Mouse (Mus musculus) heart, postnatal 0 days (tissue): ENCODE data around the gene Cdc42se1.

ENCODE experiments used
- CTCF ChIP-seq: IDR thresholded peaks from 2 replicates; pipeline ENCODE4 v1.5.1; 2016; ENCODE audit warnings: antibody characterized with exemption, control low read depth, low read depth
- EP300 ChIP-seq: IDR thresholded peaks from 2 replicates; pipeline ENCODE4 v1.6.1; 2016; ENCODE audit warnings: antibody characterized with exemption, low read depth

GRCm38 (mm10) chr3:95276428-95276934 is 47.9 kb downstream of the Cdc42se1 start:
- no peak for TF ChIP-seq CTCF
- TF ChIP-seq EP300, result no peak
